ENCODE assay signal across 24 mouse cellular contexts in genomic region chr2:131753436-131753835, GRCm38 (mm10).
"Had no signal": no experiment of that assay in that cellular context is flagged by ENCODE, and none has a peak within 500 bp of the region (broad histone marks: within the 10 kb centered on the region; RNA-seq: fewer than 3 reads in every experiment).

No protein-coding gene starts in this region.

- H3K4me3 ChIP-seq: heart, embryonic 13.5 days; heart, embryonic 15.5 days; hindbrain, embryonic 13.5 days; hindbrain, embryonic 15.5 days; limb, embryonic 13.5 days; limb, embryonic 15.5 days; liver, embryonic 12.5 days had no signal

- H3K9ac ChIP-seq: heart, embryonic 13.5 days; heart, embryonic 15.5 days; hindbrain, embryonic 13.5 days; hindbrain, embryonic 15.5 days; limb, embryonic 13.5 days; limb, embryonic 15.5 days; liver, embryonic 12.5 days; liver, embryonic 14.5 days had no signal

- H3K4me1 ChIP-seq: limb, embryonic 15.5 days; liver, embryonic 12.5 days had no signal

- H3K36me3 ChIP-seq: heart, embryonic 13.5 days; heart, embryonic 15.5 days; hindbrain, embryonic 13.5 days; hindbrain, embryonic 15.5 days; limb, embryonic 13.5 days; limb, embryonic 15.5 days; liver, embryonic 12.5 days had no signal

- ATAC-seq: hindbrain, postnatal 0 days; intestine, postnatal 0 days; liver, embryonic 12.5 days had no signal

- H3K27me3 ChIP-seq: heart, embryonic 13.5 days; heart, embryonic 15.5 days; hindbrain, embryonic 13.5 days; hindbrain, embryonic 15.5 days; limb, embryonic 13.5 days; limb, embryonic 15.5 days; liver, embryonic 12.5 days had no signal

- H3K4me2 ChIP-seq: heart, embryonic 11.5 days; heart, embryonic 13.5 days; heart, embryonic 15.5 days; hindbrain, embryonic 13.5 days; hindbrain, embryonic 15.5 days; limb, embryonic 13.5 days; limb, embryonic 15.5 days; liver, embryonic 12.5 days had no signal

- H3K27ac ChIP-seq: heart, embryonic 13.5 days; heart, embryonic 15.5 days; hindbrain, embryonic 13.5 days; hindbrain, embryonic 15.5 days; hindbrain, postnatal 0 days; kidney, postnatal 0 days; limb, embryonic 13.5 days; limb, embryonic 15.5 days; liver, embryonic 12.5 days; liver, embryonic 14.5 days had no signal

- H3K9me3 ChIP-seq: heart, embryonic 13.5 days; heart, embryonic 15.5 days; hindbrain, embryonic 15.5 days; limb, embryonic 13.5 days; limb, embryonic 15.5 days; liver, embryonic 12.5 days had no signal

- DNase-seq: gastrocnemius, postnatal 14 days; gastrocnemius, postnatal 36 days; heart, adult 18-20 months; heart, postnatal 14 days; heart, postnatal 36 days; kidney, adult 18-20 months; kidney, adult 8-10 months; kidney, postnatal 14 days; kidney, postnatal 36 days; layer of hippocampus, adult 9-11 months; layer of hippocampus, postnatal 36 days; left cerebral cortex, postnatal 4 days had no signal
